Mouse (Mus musculus) neural tube, embryonic 12.5 days (tissue): ENCODE measurements around the gene Mllt3. TPM values are rescaled to one million over a fixed set of nuclear protein-coding genes. Genes with fewer than 3 reads are reported as not detected.
"Not testable (repeated sequence)": the region's sequence is repeated elsewhere in the genome, so short reads cannot be mapped to it uniquely, and the experiment has no call there.

ENCODE experiments used
- ATAC-seq: fragments of 200-750 bp; cut with Nextera tagmentation; 2 replicates; pipeline ENCODE4 v1.8.0; 2017; ENCODE audit warnings: low read depth, mild to moderate bottlenecking, moderate TSS enrichment, moderate library complexity; ENCODE audit not compliant: low FRiP score
- H3K27ac ChIP-seq: fragments of 300-500 bp; sonication (generic); 2 replicates; pipeline ENCODE4 v1.5.1; 2016
- H3K27me3 ChIP-seq: fragments of 300-500 bp; sonication (generic); replicated peaks from 2 replicates; pipeline ENCODE4 v1.6.1; 2016; ENCODE audit warnings: mild to moderate bottlenecking
- H3K36me3 ChIP-seq: fragments of 300-500 bp; sonication (generic); 2 replicates; pipeline ENCODE4 v1.6.1; 2016; ENCODE audit warnings: mild to moderate bottlenecking
- H3K4me1 ChIP-seq: fragments of 300-500 bp; sonication (generic); 2 replicates; pipeline ENCODE4 v1.6.1; 2016
- H3K4me2 ChIP-seq: fragments of 300-500 bp; sonication (generic); replicated peaks from 2 replicates; pipeline ENCODE4 v1.6.1; 2016; ENCODE audit warnings: mild to moderate bottlenecking
- H3K4me3 ChIP-seq: fragments of 300-500 bp; sonication (generic); 2 replicates; pipeline ENCODE4 v1.5.1; 2016
- H3K9ac ChIP-seq: fragments of 300-500 bp; sonication (generic); 2 replicates; pipeline ENCODE4 v1.6.1; 2016; ENCODE audit warnings: mild to moderate bottlenecking
- H3K9me3 ChIP-seq: fragments of 300-500 bp; sonication (generic); 2 replicates; pipeline ENCODE4 v1.6.1; 2016; ENCODE audit warnings: mild to moderate bottlenecking
- WGBS: fragments of 180-500 bp; shearing (Covaris S2); methylation state at CpG from one replicate; pipeline ENCODE4 v1.1.7; 2016; 5-methylcytosine and 5-hydroxymethylcytosine counted together
- polyA plus RNA-seq: library from polyadenylated mRNA; unstranded; fragments of >200 nt; fragmentation: Nextera tagmentation; extraction: Ambion mirVana; gene quantifications from 2 replicates; pipeline ENCODE4 v1.2.1, GENCODE M21; 2016

Gene Mllt3
- polyA plus RNA-seq, 1 experiment from 2014 or later: 76.3 TPM

DNA sequence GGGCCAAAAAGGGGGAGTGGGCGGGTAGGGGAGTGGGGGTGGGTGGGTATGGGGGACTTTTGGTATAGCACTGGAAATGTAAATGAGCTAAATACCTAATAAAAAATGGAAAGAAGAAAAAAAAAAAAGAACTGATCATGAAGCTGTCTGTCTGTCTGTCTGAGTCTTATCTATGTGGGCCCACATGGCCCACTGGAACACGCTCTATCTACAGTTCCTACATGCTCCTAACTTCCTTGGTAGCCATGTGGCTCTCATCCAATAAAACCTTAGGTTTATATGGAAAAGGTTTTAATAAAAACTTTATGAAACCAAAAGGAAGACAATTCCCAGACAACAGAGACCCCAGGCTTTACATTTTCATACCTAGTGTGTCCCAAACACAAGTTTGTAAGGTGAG is 68.3 kb downstream of the Mllt3 start:
- not testable (repeated sequence) for ATAC-seq, H3K9me3 ChIP-seq, H3K4me2 ChIP-seq, H3K4me1 ChIP-seq, H3K27ac ChIP-seq, H3K36me3 ChIP-seq, H3K4me3 ChIP-seq, H3K9ac ChIP-seq, H3K27me3 ChIP-seq
- 96% methylated on average over 2 of the region's 2 CpGs for WGBS

DNA sequence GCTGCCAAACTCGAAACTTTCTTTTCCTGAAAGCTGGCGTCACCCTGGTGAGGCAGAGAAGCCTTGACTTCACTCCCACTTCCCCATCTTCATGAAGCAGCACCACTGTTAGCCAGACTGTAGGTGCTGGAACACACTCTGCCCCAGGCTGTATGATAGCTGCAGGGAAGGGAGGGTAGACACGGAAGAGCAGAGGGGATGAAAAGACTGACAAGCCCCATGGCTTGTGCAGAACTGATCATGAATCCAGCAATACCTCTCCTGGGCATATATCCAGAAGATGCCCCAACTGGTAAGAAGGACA is 69.4 kb downstream of the Mllt3 start:
- no peaks in the 10 kb centered on the region for H3K9me3 ChIP-seq
- 89% methylated on average over 3 of the region's 3 CpGs for WGBS
- H3K4me2 ChIP-seq: no peak overlapping the region
- no peaks in the 10 kb centered on the region for H3K4me1 ChIP-seq
- no peak for ATAC-seq
- no peak overlapping the region for H3K9ac ChIP-seq
- no peak overlapping the region for H3K4me3 ChIP-seq
- H3K27me3 ChIP-seq: no peaks in the 10 kb centered on the region
- H3K27ac ChIP-seq: no peak overlapping the region
- H3K36me3 ChIP-seq: no peaks in the 10 kb centered on the region

DNA sequence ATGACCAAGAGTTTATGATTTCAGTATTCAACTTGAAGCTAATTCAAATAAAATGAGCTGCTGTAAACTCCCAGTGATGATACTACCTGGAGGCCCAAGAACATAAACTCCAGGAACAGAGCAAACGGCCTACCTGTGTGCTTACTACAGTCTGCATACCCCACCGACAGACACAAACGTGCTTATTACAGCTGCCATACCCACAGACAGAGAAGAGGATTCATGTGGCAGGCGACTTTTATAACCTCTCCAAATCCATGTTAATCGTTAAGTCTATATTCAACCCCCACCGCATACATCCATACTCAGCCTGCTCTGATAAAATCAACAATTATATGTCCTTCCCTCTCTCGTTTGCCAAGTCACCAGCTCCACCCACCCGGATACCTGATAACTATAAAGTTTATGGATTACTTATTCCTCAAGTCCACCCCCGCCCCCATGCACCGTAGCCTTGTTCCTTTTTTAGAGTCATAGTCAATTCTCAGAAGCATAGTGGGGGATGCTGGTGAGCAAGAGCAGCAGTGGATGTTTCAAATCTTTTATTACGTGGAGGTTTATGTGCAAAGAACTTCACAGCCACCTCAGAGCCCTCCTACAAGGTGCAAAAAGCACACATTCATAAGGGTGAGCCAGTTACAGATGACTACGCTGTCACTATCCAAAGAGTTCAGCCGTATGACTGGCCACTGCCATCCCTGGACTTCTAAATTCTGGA is 70.0 kb downstream of the Mllt3 start:
- Histone ChIP-seq H3K4me2 (no peak overlapping the region), H3K4me1 (no peaks in the 10 kb centered on the region), H3K9ac (no peak overlapping the region), H3K27ac (no peak overlapping the region), H3K27me3 (no peaks in the 10 kb centered on the region), H3K9me3 (no peaks in the 10 kb centered on the region), H3K36me3 (no peaks in the 10 kb centered on the region), H3K4me3 (no peak overlapping the region)
- 90% methylated on average over 13 of the region's 13 CpGs for WGBS
- no peak for ATAC-seq

DNA sequence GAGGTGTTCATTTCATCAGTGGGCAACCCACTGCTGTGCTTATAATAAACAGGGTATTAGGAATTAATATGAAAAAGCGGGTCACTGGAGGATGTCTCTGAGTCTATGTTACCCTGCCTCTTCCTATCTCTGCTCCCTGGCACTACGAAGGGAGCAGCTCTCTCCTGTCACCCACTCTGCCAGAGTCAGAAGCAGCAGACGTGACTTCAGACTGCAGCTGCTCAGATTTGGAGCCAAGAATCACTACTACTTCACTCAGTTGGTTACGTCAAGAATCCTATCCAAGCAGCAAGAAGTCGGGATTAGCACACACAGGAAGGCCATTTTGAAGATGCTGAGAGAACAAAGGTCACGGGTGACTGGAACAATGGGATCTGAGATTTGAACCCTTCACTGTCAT is 71.3 kb downstream of the Mllt3 start:
- Histone ChIP-seq H3K4me3 (no peak overlapping the region), H3K4me1 (no peaks in the 10 kb centered on the region), H3K27ac (no peak overlapping the region), H3K36me3 (no peaks in the 10 kb centered on the region), H3K4me2 (no peak overlapping the region), H3K9me3 (no peaks in the 10 kb centered on the region), H3K9ac (no peak overlapping the region), H3K27me3 (no peaks in the 10 kb centered on the region)
- no peak for ATAC-seq
- 85% methylated on average over 6 of the region's 6 CpGs for WGBS

DNA sequence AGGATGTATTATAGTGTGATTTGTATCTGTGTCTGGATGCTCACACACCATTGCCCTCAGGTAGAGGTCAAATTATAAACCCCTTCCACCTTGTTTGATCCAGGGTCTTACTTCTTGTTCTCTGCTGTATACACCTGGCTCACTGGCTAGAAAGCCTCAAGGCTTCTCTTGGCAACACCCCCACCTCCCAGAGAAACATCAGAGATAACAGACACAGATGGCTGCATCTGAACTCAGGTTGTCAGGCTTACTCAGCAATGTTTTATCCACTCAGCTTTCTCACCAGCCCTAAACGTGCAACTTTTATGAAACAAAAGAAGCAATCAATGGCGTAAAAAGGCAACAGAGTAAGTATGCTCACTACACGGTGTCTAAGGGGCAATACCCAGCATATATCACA is 75.3 kb downstream of the Mllt3 start:
- Histone ChIP-seq H3K4me3 (no peak overlapping the region), H3K4me1 (peaks cover 7% of the 10 kb centered on the region; the same call in 1 of the 2 replicates), H3K4me2 (no peak overlapping the region), H3K36me3 (no peaks in the 10 kb centered on the region), H3K27ac (no peak overlapping the region), H3K27me3 (no peaks in the 10 kb centered on the region), H3K9ac (no peak overlapping the region), H3K9me3 (no peaks in the 10 kb centered on the region)
- 63% methylated on average over 3 of the region's 3 CpGs for WGBS
- no peak for ATAC-seq

DNA sequence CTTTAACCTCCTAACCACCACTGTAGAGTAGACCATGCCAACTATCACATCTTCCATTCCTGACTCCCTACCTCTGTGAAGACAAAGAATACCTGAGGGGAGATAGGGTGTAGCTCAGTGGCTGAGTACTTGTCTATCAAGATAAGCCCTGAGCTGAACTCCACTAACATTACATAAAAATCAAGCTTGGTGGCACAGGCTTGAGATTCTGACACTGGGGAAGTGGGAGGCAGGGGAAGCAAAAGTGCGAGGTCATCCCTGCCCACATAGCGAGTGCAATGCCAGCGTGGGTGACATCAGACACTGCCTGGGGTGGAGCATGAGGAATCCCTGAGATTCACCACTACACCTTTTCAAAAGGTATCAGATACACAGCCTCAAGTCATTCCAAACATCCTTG is 76.0 kb downstream of the Mllt3 start:
- H3K4me3 ChIP-seq: no peak overlapping the region
- ATAC-seq: no peak
- H3K9me3 ChIP-seq: no peaks in the 10 kb centered on the region
- WGBS: 91% methylated on average over 3 of the region's 3 CpGs
- H3K4me2 ChIP-seq: no peak overlapping the region
- no peaks in the 10 kb centered on the region for H3K36me3 ChIP-seq
- H3K27me3 ChIP-seq: no peaks in the 10 kb centered on the region
- H3K4me1 ChIP-seq: peaks cover 7% of the 10 kb centered on the region; the same call in 1 of the 2 replicates
- no peak overlapping the region for H3K9ac ChIP-seq
- H3K27ac ChIP-seq: no peak overlapping the region

DNA sequence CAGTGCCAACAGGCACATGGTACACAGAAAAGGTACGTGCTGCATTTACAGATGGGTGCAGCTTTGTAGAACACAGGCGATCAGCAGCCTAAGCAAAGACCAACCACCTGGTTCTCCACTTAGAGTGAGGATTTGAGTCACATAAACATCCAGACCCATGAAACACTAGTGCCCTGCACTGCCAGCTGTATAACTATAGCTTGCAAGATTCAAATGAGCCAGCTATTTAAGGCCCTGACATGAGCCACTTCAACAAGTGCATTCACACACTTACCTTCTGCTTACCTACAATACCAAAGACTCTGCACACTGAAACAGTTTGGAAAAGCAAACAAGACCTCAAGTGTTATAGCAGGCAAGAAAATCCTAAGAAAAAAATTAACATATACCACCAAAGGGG is 78.0 kb downstream of the Mllt3 start:
- peaks cover 7% of the 10 kb centered on the region; the same call in 1 of the 2 replicates for H3K4me1 ChIP-seq
- no peak overlapping the region for H3K9ac ChIP-seq
- no peaks in the 10 kb centered on the region for H3K27me3 ChIP-seq
- H3K4me3 ChIP-seq: no peak overlapping the region
- WGBS: 87% methylated on average over 2 of the region's 2 CpGs
- no peak overlapping the region for H3K27ac ChIP-seq
- no peak overlapping the region for H3K4me2 ChIP-seq
- no peaks in the 10 kb centered on the region for H3K9me3 ChIP-seq
- ATAC-seq: no peak
- no peaks in the 10 kb centered on the region for H3K36me3 ChIP-seq

DNA sequence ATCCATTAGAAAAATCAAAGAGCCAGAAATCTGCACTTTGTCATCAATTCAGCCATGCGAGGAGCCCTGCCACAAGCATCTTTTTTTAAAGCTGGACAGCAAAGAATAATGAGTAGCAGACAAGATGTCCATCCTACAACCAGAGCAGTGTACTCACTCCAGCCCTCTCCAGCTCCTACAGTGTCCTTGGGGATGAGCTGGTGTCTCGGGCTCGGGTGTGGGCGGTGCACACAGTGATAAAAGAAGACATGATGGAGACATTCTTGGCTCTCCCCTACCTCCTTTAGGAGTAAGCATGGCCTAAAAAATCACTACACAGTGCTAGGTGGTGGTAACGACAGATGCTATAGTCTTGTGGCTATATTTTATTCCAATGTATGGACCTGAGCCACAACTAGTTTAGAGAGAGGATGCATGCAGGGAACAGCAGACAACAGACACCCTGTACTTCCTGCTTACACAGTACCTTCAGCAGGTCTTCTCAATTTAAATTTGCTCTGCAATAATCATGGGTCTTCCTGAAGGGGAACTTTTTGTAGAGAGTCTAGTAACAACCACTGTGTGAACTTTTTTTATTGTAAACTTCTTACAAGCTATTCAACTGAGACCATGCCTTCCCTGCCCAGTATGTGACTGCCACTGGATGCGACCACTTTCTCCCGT is 78.6 kb downstream of the Mllt3 start:
- Histone ChIP-seq H3K27me3 (no peaks in the 10 kb centered on the region), H3K4me3 (no peak overlapping the region), H3K36me3 (no peaks in the 10 kb centered on the region), H3K9me3 (no peaks in the 10 kb centered on the region), H3K4me1 (peaks cover 7% of the 10 kb centered on the region; the same call in 1 of the 2 replicates), H3K9ac (no peak overlapping the region), H3K4me2 (no peak overlapping the region), H3K27ac (no peak overlapping the region)
- 75% methylated on average over 7 of the region's 7 CpGs for WGBS
- no peak for ATAC-seq

DNA sequence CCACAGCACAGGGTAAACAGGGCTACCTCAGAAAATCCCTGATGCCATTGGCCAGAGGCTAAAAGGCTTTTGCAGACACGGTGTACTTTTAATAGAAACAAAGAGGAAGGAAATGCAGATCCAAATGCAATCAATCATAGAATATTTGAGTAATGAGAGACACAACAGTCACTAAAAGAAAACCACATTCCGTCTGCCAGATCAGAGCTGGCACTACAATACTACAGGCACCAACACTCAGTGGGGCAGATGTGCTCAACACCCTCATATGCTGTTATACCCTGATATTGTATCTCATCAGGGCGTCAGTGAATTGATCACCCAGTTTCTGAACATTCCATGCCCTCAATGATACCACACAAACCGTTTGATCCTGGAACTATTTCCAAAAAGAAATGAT is 79.4 kb downstream of the Mllt3 start:
- H3K4me3 ChIP-seq: no peak overlapping the region
- no peaks in the 10 kb centered on the region for H3K9me3 ChIP-seq
- no peak overlapping the region for H3K27ac ChIP-seq
- H3K4me2 ChIP-seq: no peak overlapping the region
- H3K9ac ChIP-seq: no peak overlapping the region
- ATAC-seq: no peak
- H3K36me3 ChIP-seq: no peaks in the 10 kb centered on the region
- H3K27me3 ChIP-seq: no peaks in the 10 kb centered on the region
- WGBS: 81% methylated on average over 4 of the region's 4 CpGs
- peaks cover 7% of the 10 kb centered on the region; the same call in 1 of the 2 replicates for H3K4me1 ChIP-seq

DNA sequence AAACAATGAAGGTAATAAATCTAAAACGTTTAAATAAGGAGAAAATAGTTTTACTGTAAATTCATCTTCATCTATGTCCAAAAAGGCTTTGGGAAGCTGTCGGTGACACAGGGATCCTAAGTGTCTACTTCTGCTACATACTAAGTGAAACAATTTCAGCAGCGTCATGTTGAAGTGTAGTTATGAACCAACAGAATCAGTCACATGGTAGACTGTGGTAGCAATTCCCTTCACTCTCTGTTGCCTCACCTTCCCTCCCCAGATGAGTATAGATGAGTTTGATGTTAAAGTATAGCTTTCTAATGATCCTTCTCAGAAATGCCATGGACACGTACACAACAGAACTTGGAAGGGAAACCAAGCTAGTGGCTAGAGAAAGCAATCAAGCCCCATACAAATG is 79.9 kb downstream of the Mllt3 start:
- H3K9me3 ChIP-seq: no peaks in the 10 kb centered on the region
- H3K9ac ChIP-seq: no peak overlapping the region
- peaks cover 7% of the 10 kb centered on the region; the same call in 1 of the 2 replicates for H3K4me1 ChIP-seq
- H3K4me2 ChIP-seq: no peak overlapping the region
- WGBS: 83% methylated on average over 4 of the region's 4 CpGs
- no peak overlapping the region for H3K27ac ChIP-seq
- no peak for ATAC-seq
- H3K36me3 ChIP-seq: no peaks in the 10 kb centered on the region
- no peaks in the 10 kb centered on the region for H3K27me3 ChIP-seq
- no peak overlapping the region for H3K4me3 ChIP-seq

DNA sequence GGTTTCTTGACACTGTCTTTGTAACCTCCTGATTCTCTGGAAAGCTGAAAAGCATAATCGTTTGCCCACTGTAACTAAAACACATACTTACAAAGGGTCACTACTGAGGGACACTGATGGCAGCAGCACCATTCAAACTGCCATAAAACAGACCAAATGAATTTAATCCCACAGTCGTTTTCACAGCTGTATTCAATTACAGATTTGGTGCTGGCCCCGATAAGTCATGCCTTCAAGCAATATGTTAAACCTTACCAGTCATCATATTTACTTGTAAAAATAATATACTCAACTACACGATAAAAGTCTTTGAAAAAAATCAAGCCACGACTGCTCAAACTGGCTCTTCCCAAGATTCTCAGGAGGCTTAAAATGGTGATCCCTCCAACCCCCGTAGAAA is 83.7 kb downstream of the Mllt3 start:
- WGBS: 71% methylated on average over 6 of the region's 6 CpGs
- H3K4me1 ChIP-seq: peaks cover 2% of the 10 kb centered on the region; the same call in 1 of the 2 replicates
- no peaks in the 10 kb centered on the region for H3K9me3 ChIP-seq
- H3K27ac ChIP-seq: no peak overlapping the region
- H3K4me2 ChIP-seq: no peak overlapping the region
- no peak overlapping the region for H3K9ac ChIP-seq
- no peaks in the 10 kb centered on the region for H3K36me3 ChIP-seq
- ATAC-seq: no peak
- H3K4me3 ChIP-seq: no peak overlapping the region
- H3K27me3 ChIP-seq: no peaks in the 10 kb centered on the region

DNA sequence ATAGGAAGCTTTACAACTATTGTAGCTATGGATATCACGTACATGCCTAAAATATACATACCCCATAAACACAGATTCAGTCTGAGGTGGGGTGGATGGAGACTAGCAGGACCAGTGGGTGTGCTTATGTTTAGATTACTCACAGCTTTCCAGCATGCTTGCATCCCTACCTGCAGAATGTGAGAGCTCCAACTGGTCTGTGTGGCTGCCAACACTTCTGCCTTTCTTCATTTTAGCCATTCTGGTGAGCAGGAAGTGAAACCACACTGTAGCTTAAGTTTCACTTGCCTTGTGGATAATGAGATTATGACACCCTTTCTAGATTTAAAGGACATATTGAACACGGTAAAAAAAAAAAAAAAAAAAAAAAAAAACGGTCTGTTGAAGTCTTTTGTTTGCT is 88.8 kb downstream of the Mllt3 start:
- no peak overlapping the region for H3K4me2 ChIP-seq
- H3K4me1 ChIP-seq: no peaks in the 10 kb centered on the region
- H3K4me3 ChIP-seq: no peak overlapping the region
- ATAC-seq: no peak
- no peaks in the 10 kb centered on the region for H3K27me3 ChIP-seq
- H3K36me3 ChIP-seq: no peaks in the 10 kb centered on the region
- H3K27ac ChIP-seq: no peak overlapping the region
- H3K9ac ChIP-seq: no peak overlapping the region
- 83% methylated on average over 3 of the region's 3 CpGs for WGBS
- no peaks in the 10 kb centered on the region for H3K9me3 ChIP-seq

DNA sequence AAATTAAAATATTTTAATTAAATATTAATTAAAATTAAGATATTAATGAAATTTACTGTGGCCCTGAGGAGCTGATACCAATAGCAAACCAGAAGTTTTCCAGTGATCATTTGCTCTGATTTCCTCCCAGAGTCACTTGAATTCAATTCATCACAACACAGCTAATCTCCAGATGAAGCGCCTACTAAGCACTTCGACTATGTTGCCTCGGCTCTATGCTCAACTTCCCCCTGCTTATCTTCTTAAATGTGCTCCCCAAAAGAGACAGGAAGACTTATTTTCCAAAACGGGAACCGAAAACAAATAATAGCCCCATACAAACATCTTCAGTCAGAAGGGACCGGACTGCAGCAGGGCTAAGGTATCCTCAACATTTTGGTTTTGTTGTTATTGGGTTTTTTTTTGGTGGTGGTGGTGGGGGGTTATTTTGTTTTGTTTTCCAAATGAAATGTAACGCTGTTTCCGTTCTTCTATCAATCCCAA is 90.2 kb downstream of the Mllt3 start:
- Histone ChIP-seq H3K27me3 (no peaks in the 10 kb centered on the region), H3K4me3 (no peak overlapping the region), H3K4me2 (no peak overlapping the region), H3K4me1 (no peaks in the 10 kb centered on the region), H3K36me3 (no peaks in the 10 kb centered on the region), H3K9ac (no peak overlapping the region), H3K27ac (no peak overlapping the region), H3K9me3 (no peaks in the 10 kb centered on the region)
- WGBS: 91% methylated on average over 8 of the region's 8 CpGs
- no peak for ATAC-seq
